Mouse (Mus musculus) cortical plate, adult 2 months (tissue): Measurements from ENCODE around the gene Spata31d1d.

Experiments used
- CTCF ChIP-seq: fragments of 200-500 bp; IDR thresholded peaks from 2 replicates; pipeline ENCODE4 v1.5.1; 2011; ENCODE audit warnings: mild to moderate bottlenecking, control low read depth, low read length; ENCODE audit not compliant: insufficient read depth; ENCODE audit errors: extremely low read depth
- POLR2A ChIP-seq: fragments of 200-500 bp; IDR thresholded peaks from 2 replicates; pipeline ENCODE4 v1.6.1; 2011; ENCODE audit warnings: mild to moderate bottlenecking, low read length, control low read depth; ENCODE audit not compliant: insufficient read depth; ENCODE audit errors: extremely low read depth

GRCm38 (mm10) chr13:59682629-59683028 is 48.9 kb downstream of the Spata31d1d start:
- TF ChIP-seq CTCF (no peak), POLR2A (no peak)
